ENCODE assay signal across 8 mouse cellular contexts in genomic region chr19:47854796-47855783, GRCm38 (mm10). TPM values are rescaled to one million over a fixed set of nuclear protein-coding genes. Genes with fewer than 3 reads are reported as not detected.
A peak's percentile ranks its signal among the peaks of the same experiment; 100 is the strongest.
DNase-seq lines count a peak whose midpoint lies in the region; ATAC-seq and TF ChIP-seq lines count a peak whose summit lies in the region.

Gsto1 (plus strand) TSS chr19:47854970.

- ATAC-seq in hindbrain, embryonic 16.5 days, result peak; percentile 97

- under 1% methylated on average over 57 of the region's 60 CpGs for WGBS in hindbrain, embryonic 16.5 days

- H3K36me3 ChIP-seq in hindbrain, embryonic 16.5 days (ENCODE audit: control insufficient read depth, insufficient read depth, low read length), result peaks cover 2% of the 10 kb centered on the region; the same call in 1 of the 2 replicates

- no peak for TF ChIP-seq CTCF in gastrocnemius, adult 2 months (IDR thresholded peaks at IDR 0.05)

- H3K27ac ChIP-seq in gastrocnemius, adult 2 months, result peak within 1 kb of the TSS; percentile 86
- H3K27ac ChIP-seq in hindbrain, embryonic 16.5 days (ENCODE audit: low read depth, low read length), result peak within 1 kb of the TSS; percentile 55

- H3K27me3 ChIP-seq in hindbrain, embryonic 16.5 days (replicated peaks; ENCODE audit: control insufficient read depth, insufficient read depth, low read length), result no peaks in the 10 kb centered on the region

- intact Hi-C loops in gastrocnemius, adult 2 months (cut with DNase I), result no loop called here

- peak within 1 kb of the TSS; percentile 79 for H3K4me3 ChIP-seq in gastrocnemius, adult 2 months
- peak within 1 kb of the TSS; percentile 64 for H3K4me3 ChIP-seq in hindbrain, embryonic 16.5 days (ENCODE audit: low read length)

- H3K9me3 ChIP-seq in hindbrain, embryonic 16.5 days (ENCODE audit: control insufficient read depth, low read length), result no peaks in the 10 kb centered on the region

- peak within 1 kb of the TSS; percentile 70 for H3K9ac ChIP-seq in hindbrain, embryonic 16.5 days (ENCODE audit: low read depth, low read length)

- peak within 1 kb of the TSS; percentile 66 for H3K4me2 ChIP-seq in hindbrain, embryonic 16.5 days (ENCODE audit: low read length)

- H3K4me1 ChIP-seq in hindbrain, embryonic 16.5 days (ENCODE audit: control insufficient read depth, insufficient read depth, low read depth, low read length), result peaks cover 6% of the 10 kb centered on the region

- DNase-seq in WW6 (ENCODE audit: low read depth, low spot score), result peak; percentile 62
- DNase-seq in cerebellum, postnatal 4 days (ENCODE audit: low spot score in 2 of 2), result peak; percentile 70 to 83
- peak; percentile 94 for DNase-seq in gastrocnemius, adult 2 months
- peak; percentile 87 to 90 for DNase-seq in left cerebral cortex, adult 18-20 months (ENCODE audit: low spot score in 2 of 2)
- peak; percentile 88 to 91 for DNase-seq in lung, postnatal 4 days
- peak; percentile 90 for DNase-seq in retina, postnatal 1 day
- peak; percentile 75 for DNase-seq in thymus, postnatal 4 days

RNA-seq across cellular contexts. Expression of gene Gsto1, which starts in this region (rescaled TPM):
- total RNA-seq in gastrocnemius, adult 2 months (2021), result 10 to 100 TPM; 43.7 to 70.1 TPM
- 136 and 148 TPM in 2 replicates for polyA plus RNA-seq in hindbrain, embryonic 16.5 days (2015; fragmentation: Nextera tagmentation; extraction: Ambion mirVana)
- 10 to 100 TPM; 39.4 to 41.8 TPM for total RNA-seq in left cerebral cortex, adult 18-20 months (2021)

Comparison
In these comparisons a context has a peak if more than half of its experiments do, and no peak if none do; other contexts are left out.
1. Peak in every context shown above with its lines: DNase-seq, ATAC-seq, H3K4me3 ChIP-seq and H3K27ac ChIP-seq.